Mouse (Mus musculus) embryonic facial prominence, embryonic 14.5 days (tissue): ENCODE measurements around the gene Gadd45g. TPM values are rescaled to one million over a fixed set of nuclear protein-coding genes. Genes with fewer than 3 reads are reported as not detected.

Experiments
- ATAC-seq: fragments of 200-750 bp; cut with Nextera tagmentation; 2 replicates; pipeline ENCODE4 v1.8.0; 2017; ENCODE audit warnings: low read depth, moderate number of reproducible peaks, moderate TSS enrichment
- DNase-seq: peaks from one replicate; pipeline ENCODE4 v3.0.0-alpha.2; 2015; ENCODE audit warnings: low spot score
- H3K27ac ChIP-seq: fragments of 300-500 bp; sonication (generic); replicated peaks from 2 replicates; pipeline ENCODE4 v1.5.1; 2014; ENCODE audit warnings: low read depth, mild to moderate bottlenecking, low read length, moderate library complexity
- H3K27me3 ChIP-seq: fragments of 300-500 bp; sonication (generic); replicated peaks from 2 replicates; pipeline ENCODE4 v1.6.1; 2014; ENCODE audit warnings: low read length; ENCODE audit not compliant: control insufficient read depth, insufficient read depth
- H3K36me3 ChIP-seq: fragments of 300-500 bp; sonication (generic); 2 replicates; pipeline ENCODE4 v1.6.1; 2014; ENCODE audit warnings: low read length, mixed read lengths; ENCODE audit not compliant: control insufficient read depth, insufficient read depth
- H3K4me1 ChIP-seq: fragments of 300-500 bp; sonication (generic); 2 replicates; pipeline ENCODE4 v1.6.1; 2014; ENCODE audit warnings: antibody characterized with exemption, low read length; ENCODE audit not compliant: control insufficient read depth, insufficient read depth
- H3K4me2 ChIP-seq: fragments of 300-500 bp; sonication (generic); 2 replicates; pipeline ENCODE4 v1.6.1; 2014; ENCODE audit warnings: low read depth, mild to moderate bottlenecking, low read length, moderate library complexity, mixed read lengths
- H3K4me3 ChIP-seq: fragments of 300-500 bp; sonication (generic); 2 replicates; pipeline ENCODE4 v1.5.1; 2014; ENCODE audit warnings: low read depth, mild to moderate bottlenecking, low read length
- H3K9ac ChIP-seq: fragments of 300-500 bp; sonication (generic); 2 replicates; pipeline ENCODE4 v1.6.1; 2014; ENCODE audit warnings: low read depth, mild to moderate bottlenecking, low read length, moderate library complexity, mixed read lengths
- H3K9me3 ChIP-seq: fragments of 300-500 bp; sonication (generic); 2 replicates; pipeline ENCODE4 v1.6.1; 2016; ENCODE audit warnings: low read length; ENCODE audit not compliant: control insufficient read depth
- WGBS: fragments of 180-500 bp; shearing (Covaris S2); extraction: QIAGEN DNeasy Blood & Tissue Kit; methylation state at CpG from one replicate; pipeline ENCODE4 v1.1.7; 2014; 5-methylcytosine and 5-hydroxymethylcytosine counted together
- polyA plus RNA-seq: library from polyadenylated mRNA; unstranded; fragments of >200 nt; fragmentation: Nextera tagmentation; extraction: Ambion mirVana; gene quantifications from 2 replicates; pipeline ENCODE4 v1.2.1, GENCODE M21; 2014

The Gadd45g gene
- polyA plus RNA-seq, 1 experiment from 2014 or later: 57.3 TPM

DNA sequence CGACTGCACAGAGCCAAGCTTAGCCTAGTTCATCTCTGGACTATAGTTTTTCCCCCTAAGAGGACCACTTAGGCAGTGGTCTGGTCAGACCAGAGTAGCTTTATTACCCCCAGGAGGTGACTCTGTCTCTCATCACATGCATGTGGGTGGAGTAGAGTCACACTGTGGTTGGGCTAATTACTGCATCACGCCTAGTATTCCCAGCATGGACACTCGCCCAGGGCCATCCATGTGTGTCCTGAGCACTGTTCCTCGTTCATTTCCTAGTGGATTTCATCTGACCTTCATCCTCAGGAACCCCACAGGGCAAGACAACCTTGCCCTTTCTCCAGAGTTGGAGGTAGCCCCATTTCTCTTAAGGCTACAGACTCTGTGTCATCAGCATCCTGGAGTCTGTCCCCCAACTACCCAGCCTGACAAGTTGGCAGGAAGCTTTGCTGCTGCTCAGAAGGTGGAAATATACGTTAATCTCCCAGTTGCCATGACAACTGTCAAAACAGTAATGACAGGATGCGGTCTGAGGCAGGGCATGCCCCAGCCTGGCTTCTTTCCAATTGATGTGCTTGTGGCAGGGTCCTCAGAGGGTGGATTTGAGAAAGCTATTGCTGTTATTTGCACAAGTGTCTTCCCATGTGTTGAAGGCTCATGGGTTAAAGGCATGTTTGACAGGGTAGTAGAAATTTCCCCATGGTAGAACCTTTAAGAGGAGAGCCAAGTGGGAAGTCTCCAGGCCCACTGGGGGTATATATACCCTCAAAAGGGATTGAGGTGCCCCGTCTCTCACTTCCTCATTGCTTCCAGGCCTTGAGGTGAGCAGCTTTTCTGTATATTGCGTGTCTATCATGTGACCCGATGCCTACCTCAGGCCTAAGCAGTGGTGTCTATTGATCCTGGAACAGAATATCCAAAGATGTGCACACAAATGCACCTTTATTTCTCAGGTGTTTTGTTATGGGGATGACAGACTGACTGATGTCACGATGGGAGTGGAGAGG, 32.6 kb upstream of the Gadd45g start:
- peak; percentile 74 for DNase-seq
- H3K27ac ChIP-seq: no peak overlapping the region

DNA sequence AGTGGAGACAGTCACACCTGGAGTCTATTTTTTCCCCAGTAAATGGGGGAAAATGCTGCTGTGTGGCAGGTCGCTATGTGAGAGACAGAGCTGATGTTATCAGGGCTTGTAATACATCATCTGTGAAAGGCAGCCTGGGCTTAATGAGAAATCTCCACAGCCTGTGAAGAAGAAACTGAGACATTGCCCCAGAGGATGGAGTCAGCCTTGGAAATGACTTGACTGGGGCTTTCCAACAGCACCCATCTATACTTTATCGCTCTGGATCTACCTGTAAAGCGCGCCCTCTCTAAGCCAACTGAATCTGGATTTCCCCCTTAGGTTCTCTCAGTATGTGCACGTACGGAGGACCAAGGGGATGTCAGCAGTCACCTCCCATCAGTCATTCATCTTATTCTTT, 31.8 kb upstream of the Gadd45g start:
- Histone ChIP-seq H3K36me3 (no peaks in the 10 kb centered on the region), H3K4me3 (no peak overlapping the region), H3K27ac (no peak overlapping the region), H3K9ac (no peak overlapping the region), H3K4me2 (no peak overlapping the region), H3K9me3 (no peaks in the 10 kb centered on the region), H3K4me1 (peaks cover 4% of the 10 kb centered on the region; the same call in 1 of the 2 replicates), H3K27me3 (no peaks in the 10 kb centered on the region)
- DNase-seq (no peak), ATAC-seq (no peak)
- 91% methylated on average over 6 of the region's 6 CpGs for WGBS

More for the DNA sequence above, 32.6 kb upstream of the Gadd45g start:
- H3K4me3 ChIP-seq: no peak overlapping the region
- peak; percentile 48; the same call in 1 of the 2 replicates for ATAC-seq
- WGBS: 49% methylated on average over 10 of the region's 10 CpGs
- no peak overlapping the region for H3K9ac ChIP-seq
- H3K4me2 ChIP-seq: no peak overlapping the region
- peaks cover 4% of the 10 kb centered on the region; the same call in 1 of the 2 replicates for H3K4me1 ChIP-seq
- H3K36me3 ChIP-seq: no peaks in the 10 kb centered on the region
- H3K27me3 ChIP-seq: no peaks in the 10 kb centered on the region
- no peaks in the 10 kb centered on the region for H3K9me3 ChIP-seq

DNA sequence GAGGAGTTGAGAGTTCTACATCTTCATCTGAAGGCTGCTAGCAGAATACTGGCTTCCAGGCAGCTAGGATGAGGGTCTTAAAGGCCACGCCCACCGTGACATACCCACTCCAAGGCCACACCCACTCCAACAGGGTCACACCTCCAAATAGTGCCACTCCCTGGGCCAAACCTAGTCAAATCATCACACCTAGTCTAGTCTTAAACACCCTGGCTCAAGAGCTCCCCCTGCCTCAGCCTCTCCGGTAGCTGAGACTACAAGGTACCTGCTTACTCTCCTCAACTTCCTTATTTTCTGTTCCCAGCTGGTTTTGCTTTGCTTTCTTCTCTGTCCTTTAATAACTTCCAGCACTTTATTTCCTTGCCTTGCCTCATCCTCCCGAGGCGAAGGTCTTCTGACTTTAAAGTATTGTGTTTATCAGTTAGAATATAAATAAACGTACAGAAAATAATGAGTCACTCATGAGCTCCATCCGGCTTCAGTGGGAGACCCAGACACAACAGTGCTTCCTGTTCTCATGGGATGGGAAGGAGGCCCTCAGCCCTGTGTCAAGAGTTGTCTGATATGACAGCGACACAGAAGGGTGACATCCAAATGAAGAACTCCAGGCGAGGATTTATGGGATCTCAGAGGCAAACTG, 30.5 kb upstream of the Gadd45g start:
- H3K27ac ChIP-seq: peak overlapping the region; percentile 61
- WGBS: 61% methylated on average over 9 of the region's 9 CpGs
- peaks cover 4% of the 10 kb centered on the region; the same call in 1 of the 2 replicates for H3K4me1 ChIP-seq

DNA sequence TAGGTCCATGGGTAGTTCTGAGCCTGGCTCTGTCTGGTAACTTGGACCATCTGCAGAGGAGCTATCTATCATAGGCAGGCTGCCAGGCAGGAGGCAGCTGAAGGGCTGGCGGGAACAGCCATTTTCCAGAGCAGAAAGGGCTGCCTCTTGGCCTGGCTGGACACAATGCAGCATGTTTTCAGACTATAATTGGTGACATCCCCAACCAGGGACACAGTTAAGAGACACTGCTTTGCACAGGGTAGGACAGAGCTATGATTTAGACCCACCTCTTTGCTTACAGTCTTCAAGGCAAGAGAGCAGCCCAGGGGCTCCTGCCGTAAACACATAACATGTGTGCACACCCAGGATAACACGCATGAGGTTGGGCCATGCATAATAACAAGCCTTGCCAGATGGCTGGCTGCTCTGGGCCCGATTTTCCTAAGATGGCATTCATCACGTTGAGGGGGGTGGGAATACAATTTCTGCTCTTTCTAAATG, 29.9 kb upstream of the Gadd45g start:
- Histone ChIP-seq H3K9me3 (no peaks in the 10 kb centered on the region), H3K4me1 (peaks cover 4% of the 10 kb centered on the region; the same call in 1 of the 2 replicates), H3K36me3 (no peaks in the 10 kb centered on the region), H3K27ac (peak overlapping the region; percentile 61), H3K9ac (no peak overlapping the region), H3K27me3 (no peaks in the 10 kb centered on the region), H3K4me3 (no peak overlapping the region), H3K4me2 (no peak overlapping the region)
- DNase-seq (peak; percentile 72), ATAC-seq (no peak; the same call in 1 of the 2 replicates)
- WGBS: 55% methylated on average over 5 of the region's 5 CpGs

More for the DNA sequence above, 30.5 kb upstream of the Gadd45g start:
- no peak overlapping the region for H3K9ac ChIP-seq
- DNase-seq: no peak
- no peaks in the 10 kb centered on the region for H3K36me3 ChIP-seq
- H3K4me3 ChIP-seq: no peak overlapping the region
- no peak for ATAC-seq
- H3K9me3 ChIP-seq: no peaks in the 10 kb centered on the region
- H3K4me2 ChIP-seq: no peak overlapping the region
- no peaks in the 10 kb centered on the region for H3K27me3 ChIP-seq

DNA sequence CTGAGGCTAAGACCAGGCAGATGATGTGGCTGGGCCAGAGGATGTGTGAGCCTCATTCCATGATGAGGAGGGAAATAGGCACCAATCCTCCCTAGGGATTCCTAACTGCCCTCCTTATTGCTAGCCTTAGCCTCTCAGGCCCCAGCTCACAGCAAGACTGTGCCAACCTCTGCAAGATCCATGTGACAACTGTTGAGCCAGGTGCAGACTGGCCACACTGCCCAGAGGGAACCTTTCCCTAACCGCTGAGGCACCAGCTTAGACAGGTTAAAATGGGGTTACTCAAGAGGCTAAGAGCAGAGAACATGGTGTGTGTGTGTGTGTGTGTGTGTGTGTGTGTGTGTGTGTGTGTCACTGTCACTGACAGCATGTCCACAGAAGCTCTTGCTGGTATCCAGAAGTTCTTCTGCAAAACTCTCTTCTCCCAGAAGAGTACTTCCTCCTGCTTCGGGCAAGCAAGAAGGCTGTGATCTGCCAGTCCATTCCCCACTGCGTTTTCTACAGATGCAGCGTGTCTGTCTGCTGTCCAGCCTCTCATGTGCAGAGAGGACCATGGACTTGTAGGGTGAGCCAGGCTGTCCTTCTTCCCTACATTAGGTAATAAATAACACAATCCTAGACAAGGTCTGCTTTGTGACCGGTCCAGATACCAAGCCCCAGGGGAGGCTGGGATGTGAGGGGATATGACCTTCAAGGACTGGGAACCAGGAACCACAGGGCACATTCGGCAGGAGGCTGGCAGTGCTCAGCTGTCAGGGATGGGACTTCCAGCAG, 28.1 kb upstream of the Gadd45g start:
- ATAC-seq: no peak
- Histone ChIP-seq H3K36me3 (no peaks in the 10 kb centered on the region), H3K4me1 (peaks cover 9% of the 10 kb centered on the region; the same call in 1 of the 2 replicates), H3K27ac (no peak overlapping the region), H3K27me3 (no peaks in the 10 kb centered on the region), H3K9me3 (no peaks in the 10 kb centered on the region), H3K4me2 (no peak overlapping the region), H3K4me3 (no peak overlapping the region), H3K9ac (no peak overlapping the region)
- 70% methylated on average over 6 of the region's 6 CpGs for WGBS
- DNase-seq: no peak

DNA sequence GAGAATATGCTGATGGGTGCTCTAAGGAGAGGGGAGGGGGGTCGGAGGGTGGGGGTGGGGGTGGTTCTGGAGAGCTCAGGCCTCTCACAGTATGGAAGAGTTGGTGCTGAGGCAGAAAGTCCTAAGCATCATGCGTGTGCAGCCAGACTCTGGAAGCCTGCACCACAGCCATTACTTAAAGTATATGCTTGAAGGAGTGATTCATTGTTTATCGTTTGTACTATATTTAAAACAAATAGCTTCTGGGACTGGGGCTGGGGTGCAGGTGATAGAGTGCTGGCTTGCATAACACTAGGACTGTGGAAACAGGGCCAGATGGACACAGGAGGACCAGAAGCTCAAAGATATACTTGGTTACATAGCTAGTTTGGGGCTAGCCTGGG, 27.5 kb upstream of the Gadd45g start:
- Histone ChIP-seq H3K4me2 (no peak overlapping the region), H3K9ac (no peak overlapping the region), H3K4me3 (no peak overlapping the region), H3K36me3 (no peaks in the 10 kb centered on the region), H3K27ac (no peak overlapping the region), H3K27me3 (no peaks in the 10 kb centered on the region), H3K9me3 (no peaks in the 10 kb centered on the region), H3K4me1 (peaks cover 12% of the 10 kb centered on the region; the same call in 1 of the 2 replicates)
- DNase-seq (no peak), ATAC-seq (no peak)
- 73% methylated on average over 3 of the region's 3 CpGs for WGBS

DNA sequence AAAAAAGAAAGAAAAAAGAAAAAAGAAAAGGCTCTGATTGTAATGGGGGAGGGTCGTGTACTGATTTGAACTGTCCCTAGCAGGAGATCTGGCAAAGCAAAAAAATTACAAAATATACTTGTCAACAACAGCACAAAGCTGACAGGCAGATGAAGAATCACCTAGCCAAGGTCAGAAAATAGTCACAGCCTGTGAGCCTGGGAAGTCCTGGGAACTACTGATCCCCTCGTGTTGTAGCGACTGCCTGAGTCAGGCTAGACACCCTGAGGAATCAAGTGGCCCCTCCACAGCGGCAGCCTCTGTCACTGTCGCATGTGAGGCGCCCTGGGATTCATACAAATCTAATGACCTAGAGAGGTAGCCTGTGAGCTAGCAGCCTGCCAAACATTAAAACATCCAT, 27.1 kb upstream of the Gadd45g start:
- WGBS: 75% methylated on average over 6 of the region's 6 CpGs
- no peak overlapping the region for H3K9ac ChIP-seq
- no peak overlapping the region for H3K4me3 ChIP-seq
- no peaks in the 10 kb centered on the region for H3K9me3 ChIP-seq
- H3K36me3 ChIP-seq: no peaks in the 10 kb centered on the region
- H3K27me3 ChIP-seq: no peaks in the 10 kb centered on the region
- no peak for ATAC-seq
- H3K4me1 ChIP-seq: peaks cover 15% of the 10 kb centered on the region; the same call in 1 of the 2 replicates
- H3K27ac ChIP-seq: no peak overlapping the region
- no peak for DNase-seq
- no peak overlapping the region for H3K4me2 ChIP-seq

DNA sequence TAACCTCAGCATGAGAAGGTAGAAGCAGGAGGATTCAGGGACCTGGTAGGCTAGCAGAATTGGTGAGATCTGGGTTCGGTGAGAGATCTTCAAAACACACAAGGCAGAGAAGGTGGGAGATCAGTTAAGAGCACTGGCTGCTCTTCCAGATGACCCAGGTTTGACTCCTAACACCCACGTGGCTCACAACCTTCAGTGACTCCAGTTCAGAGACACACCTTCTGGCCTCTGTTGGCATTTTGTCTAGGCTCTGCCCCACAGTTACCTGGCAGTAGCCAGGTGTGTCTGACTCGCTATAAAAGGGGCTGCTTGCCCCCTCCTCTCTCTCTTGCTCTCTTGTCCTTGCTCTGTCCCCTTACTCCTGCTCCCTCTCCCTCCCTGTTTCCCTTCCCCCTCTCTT, 24.5 kb upstream of the Gadd45g start:
- WGBS: 55% methylated on average over 2 of the region's 3 CpGs
- DNase-seq (no peak), ATAC-seq (no peak)
- Histone ChIP-seq H3K36me3 (no peaks in the 10 kb centered on the region), H3K27ac (no peak overlapping the region), H3K9me3 (no peaks in the 10 kb centered on the region), H3K9ac (no peak overlapping the region), H3K27me3 (no peaks in the 10 kb centered on the region), H3K4me1 (peaks cover 15% of the 10 kb centered on the region; the same call in 1 of the 2 replicates), H3K4me2 (no peak overlapping the region), H3K4me3 (no peak overlapping the region)
